Mouse (Mus musculus) fibroblast of lung, adult 2 months (primary cell): Measurements from ENCODE around the gene Gata2.

Experiments used
- DNase-seq: peaks from one replicate; pipeline ENCODE4 v3.0.0-alpha.2; 2011; ENCODE audit warnings: low read depth

Gata2 gene

DNA sequence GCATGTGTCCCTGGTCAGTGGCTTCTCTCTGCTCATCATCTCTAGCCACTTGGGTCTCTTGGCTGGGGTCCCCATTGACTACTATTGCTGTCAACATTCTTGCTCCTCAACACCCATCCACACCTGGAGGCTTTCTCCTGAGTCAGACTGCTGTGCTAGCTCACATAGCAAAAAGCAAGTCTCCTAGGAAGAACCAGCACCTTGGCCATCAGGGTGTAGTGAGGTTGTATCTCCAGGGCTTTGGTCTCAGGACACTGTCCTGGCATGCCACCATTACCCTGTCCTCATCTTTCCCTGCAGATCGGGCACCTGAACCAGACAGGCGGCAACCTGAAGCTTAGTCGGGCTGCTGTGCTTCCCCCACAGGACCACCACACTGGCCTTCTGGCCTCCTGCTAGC is 14.6 kb downstream of the Gata2 start:
- DNase-seq = no peak

DNA sequence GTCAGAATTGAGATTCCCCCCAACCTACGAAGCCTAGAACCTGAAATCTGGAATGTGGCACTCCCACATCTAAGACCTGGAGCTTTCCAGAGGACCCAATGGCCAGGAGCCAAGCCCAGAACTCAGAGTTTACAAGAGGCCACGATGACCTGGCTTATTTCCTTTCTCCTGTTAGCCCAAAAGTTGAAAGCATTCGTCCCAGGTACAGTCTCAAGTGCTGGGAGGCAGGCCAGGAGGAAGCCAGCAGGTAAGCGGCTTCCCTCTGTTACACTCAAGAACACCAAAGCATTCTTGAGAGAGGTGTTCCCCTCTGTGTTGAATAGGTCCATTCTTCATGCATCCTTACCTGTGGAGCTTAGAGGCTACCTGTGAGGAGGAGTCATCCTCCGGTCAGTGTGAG is 15.8 kb downstream of the Gata2 start:
- DNase-seq = no peak

DNA sequence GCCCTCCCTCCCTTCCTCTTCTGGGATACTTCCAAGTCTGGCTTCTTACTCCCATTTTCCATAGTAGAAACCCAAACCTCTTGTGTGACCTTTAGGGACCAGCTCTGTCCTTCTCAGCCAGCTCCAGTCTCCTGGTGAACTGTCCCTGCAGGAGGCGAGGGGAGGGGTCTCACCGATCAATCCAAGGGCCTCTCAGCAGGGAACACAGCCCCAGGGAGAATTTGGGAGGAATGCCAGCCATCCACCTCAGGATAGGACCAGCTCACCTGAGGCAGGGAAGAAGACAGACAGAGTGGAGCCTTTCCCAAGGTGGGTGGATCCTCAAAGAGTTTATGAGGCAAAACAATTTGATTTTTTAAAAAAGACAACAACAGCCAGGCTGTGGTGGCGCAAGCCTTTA is 16.5 kb downstream of the Gata2 start:
- DNase-seq = no peak

DNA sequence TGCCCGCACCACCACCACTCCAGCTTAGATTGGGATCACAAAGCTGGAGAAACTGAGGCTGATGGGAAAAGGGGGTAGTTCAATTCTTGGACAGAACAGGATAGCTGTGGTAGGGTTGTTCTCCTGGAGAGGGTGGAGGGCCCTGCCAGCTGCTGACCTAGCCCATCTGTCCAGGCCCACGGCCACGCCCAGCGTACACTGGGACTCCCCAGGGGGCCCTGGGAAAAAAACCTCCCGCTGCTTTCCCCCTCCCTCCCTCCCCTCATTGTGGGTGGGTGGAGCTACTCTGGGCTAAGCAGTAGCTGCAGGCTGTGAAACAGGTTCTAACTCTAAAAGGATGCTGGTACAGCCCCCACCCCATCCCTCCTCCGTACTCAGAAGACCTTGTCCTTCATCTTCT is 22.1 kb downstream of the Gata2 start:
- DNase-seq = no peak

DNA sequence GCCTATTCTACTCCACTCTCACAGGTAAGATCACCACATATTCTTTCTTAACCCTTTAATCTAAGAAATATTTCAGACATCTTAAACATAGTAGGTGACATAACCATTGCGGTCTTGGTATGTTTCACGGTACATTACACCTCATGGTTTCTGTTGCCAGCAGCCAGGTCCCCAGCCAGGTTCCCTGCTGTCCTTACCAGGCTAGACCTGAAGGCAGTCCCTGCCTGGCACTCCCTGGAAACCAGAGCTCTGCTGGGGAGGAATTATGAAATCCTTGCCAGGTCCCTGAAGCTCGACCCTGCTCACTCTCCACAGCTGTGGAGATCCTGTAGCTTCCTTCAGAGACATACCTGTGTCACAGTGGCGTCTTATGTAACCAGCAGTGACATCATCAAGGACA is 22.5 kb downstream of the Gata2 start:
- DNase-seq = no peak

DNA sequence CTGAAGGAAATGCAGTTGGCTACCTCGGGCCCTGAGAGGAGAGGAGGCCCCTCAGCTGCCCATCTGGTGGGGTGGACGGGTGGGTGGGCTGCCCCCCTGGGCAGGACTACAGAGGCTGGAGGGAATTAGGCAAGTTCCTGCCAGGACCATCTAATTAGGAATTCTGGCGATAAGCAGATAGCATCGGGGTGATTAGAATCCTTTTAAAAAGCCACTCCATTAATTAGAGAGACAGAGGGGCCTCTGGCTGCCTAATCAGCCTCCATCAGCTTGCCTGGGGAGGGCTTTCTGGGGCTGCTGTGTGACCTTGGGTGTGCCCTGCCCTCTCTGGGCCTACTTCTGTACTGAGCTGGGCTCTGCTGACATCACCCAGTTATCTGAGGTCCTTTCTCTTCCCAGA is 25.4 kb downstream of the Gata2 start:
- DNase-seq = no peak

DNA sequence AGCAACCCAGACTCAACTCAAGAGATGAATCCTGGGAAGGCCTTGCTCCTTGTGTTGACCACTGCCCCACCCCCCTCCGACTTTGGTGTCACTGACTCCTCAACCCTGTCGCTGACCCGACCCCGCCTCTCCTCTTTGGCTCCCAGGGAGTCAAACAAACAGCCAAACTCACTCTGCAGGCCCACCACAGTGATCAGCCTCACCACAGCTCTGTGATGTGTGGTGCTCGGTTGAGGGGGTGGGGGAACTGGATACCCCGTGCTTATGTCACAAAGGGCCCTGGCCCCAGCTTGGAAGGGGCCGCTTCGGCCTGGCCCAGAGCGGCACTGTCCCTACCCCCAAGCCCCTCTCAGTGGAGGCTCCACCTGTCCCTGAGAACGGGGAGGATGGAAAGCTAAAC is 28.3 kb downstream of the Gata2 start, which contains the start of gene Dnajb8:
Gene Dnajb8, plus strand, starts transcription at position 301 of the 400 bp plus-strand sequence.
- DNase-seq = no peak

DNA sequence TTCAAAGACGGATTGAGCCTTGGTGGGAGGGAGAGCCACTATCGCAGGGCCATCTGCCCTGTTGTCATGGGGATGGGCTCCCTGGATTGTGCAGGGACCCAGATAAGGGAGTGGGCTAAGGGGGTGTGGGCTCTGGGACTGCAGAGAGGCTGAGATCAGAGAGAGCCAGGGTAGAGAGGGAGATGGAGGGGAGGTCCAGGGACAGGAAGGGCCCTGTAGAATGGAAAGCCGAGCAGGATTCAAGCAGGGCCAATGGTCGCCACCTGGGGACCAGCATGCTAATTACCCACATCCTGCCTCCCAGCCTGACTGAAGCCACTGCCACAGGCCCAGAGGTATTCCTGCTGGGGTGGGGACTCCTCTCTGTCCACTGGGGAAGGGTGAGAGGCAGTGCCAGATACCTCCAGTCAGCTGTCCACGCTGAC is 32.9 kb downstream of the Gata2 start:
- no peak for DNase-seq

DNA sequence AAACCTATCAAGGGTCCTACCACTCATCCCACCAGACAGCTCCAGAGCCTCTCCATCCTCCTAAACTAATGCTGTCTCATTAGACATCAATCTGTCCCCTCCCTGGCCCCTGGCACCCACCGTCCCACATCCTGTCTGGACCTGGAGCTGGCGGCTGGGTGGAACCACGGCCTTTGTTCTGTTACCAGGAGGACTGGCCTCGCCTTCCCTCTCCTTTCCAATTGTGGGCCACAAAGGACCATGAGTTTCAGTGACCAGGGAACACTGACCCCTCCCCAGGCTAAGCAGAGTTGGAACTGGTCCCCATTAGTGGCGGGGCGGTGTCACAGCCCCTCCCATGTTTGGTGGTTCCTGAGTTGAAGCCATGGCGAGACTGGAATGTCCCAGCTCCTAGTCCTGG is 33.8 kb downstream of the Gata2 start:
- DNase-seq = no peak

DNA sequence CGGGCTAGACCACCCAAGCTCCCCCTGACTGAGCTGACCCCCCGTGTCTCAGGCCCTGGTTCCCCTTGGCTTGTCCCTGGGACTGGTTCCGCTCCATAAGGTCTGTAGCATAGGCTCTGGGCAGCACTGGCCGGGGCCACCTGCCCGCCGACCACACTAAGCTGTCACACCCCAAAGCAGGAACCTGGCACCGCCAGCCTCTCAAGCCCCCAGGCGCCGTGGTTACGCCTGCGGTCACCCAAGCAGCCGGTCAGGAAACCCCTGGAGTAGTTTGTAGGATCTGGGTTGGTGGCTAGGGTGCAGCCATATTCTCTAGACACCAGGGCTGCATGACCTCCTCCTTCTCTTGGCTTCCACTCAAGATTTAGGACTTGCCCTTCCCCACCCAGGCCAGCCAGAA is 35.5 kb downstream of the Gata2 start:
- no peak for DNase-seq

DNA sequence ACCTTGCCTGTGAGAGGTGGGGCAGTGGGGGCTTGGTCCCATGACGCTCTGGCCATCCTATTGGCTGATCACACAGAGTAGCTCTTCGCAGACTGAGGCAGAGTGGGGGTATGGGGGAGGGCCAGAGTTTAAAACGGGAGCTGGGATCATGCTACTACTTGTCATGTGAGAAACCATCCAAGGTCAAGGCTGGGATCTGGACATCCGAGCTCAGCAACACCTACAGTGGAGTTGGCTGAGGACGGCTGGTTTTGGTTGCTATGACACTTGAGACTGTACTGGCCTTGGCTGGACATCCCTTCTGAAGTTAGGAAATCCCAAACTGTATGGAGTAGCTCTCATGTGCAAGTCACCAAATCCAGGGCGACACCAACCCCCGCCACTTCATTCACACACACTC is 38.1 kb downstream of the Gata2 start:
- no peak for DNase-seq

DNA sequence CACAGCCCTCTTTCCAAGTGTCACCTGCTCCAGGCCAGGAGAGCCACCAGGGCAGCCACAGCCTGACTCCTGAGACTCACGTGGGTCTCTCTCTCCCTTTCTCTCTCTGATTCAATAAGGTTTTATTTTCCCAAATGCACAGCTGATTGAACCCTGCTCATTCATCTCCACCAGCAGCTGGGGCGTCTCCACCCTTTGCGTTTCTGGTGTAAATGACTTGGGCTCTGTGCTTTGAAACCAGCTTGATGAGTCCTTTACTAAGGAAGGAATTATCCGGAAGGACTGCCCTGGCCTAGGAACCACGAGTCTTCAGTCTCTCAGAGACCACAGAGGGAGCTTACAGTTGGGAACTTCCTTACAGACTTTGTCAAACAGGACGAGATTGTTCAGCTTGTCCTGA is 38.5 kb downstream of the Gata2 start:
- DNase-seq = no peak

DNA sequence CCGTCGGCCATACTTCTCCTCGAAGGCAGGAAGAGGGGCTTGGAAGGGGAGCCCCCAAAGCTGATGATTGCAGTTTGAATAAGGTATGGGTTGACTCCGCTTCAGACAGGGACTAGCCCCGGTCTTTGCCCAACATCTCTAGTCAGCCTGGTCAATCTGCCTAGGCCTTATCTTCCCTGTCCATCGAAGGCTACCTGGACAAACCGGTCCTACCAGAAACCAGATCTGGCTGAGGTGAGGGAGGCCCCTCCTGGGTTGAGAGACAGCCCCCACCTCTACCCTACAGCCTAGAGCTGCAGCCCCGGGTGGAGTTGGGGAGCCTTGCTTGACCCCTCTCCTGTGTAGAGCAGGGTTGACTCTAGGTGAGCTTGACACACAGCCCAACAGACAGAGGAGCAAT is 40.3 kb downstream of the Gata2 start:
- no peak for DNase-seq

DNA sequence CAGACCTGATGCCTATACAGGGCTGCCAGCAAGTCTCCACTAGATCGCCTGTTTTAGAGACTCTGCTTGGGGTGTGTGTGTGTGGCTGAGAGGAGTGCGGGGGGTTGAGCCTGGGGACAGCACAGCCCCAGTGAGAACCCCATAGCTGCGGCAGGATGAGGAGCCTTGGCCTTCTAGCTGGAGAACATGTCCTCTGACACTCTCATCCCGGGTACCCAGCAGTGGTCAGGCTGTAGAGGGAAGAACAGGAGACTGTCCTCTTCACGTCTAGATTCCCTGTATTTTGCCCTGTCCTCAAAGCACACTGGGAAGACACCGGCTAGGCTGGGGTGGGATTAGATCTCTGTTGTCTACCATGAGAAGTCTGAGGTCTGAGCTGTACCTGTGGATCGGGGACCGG is 41.8 kb downstream of the Gata2 start:
- no peak for DNase-seq

DNA sequence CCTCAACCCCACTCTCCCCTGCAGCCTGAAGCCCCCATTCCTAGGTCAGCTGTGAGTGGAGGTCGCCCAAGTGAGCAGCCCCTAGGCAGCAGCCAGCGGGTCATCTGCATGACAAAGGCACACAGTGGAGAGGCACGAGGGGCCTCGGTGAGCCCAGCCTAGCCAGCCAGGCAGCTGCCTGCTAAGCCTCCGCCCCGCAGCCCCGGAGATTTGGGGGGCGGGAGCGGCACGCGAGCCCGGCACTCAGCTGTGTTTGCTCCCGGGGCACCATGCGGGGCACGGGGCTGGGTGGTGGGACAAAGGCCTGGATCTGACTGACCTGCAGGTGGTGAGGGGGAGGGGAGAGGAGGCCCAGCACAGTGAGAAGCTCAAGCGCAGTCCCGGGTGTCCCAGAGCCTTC is 42.3 kb downstream of the Gata2 start:
- no peak for DNase-seq

DNA sequence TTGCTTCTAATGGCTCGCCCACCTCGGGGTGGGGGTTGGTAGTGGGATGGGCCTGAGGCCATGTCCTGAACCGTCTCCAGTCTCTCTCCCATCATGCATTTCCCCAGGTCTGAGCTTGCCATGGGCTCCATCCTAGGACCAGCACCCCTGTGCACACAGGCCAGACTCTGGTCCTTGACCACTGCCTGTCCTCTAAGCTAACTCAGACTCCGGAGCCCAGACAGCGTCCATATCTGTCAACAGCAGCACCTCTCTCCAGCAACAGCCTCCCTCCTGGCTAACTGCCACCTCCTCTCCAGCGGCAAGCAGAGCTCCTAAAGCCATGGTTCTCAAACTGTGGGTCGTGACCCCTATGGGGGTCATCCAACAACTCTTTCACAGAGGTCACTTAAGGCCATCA is 42.8 kb downstream of the Gata2 start:
- no peak for DNase-seq

DNA sequence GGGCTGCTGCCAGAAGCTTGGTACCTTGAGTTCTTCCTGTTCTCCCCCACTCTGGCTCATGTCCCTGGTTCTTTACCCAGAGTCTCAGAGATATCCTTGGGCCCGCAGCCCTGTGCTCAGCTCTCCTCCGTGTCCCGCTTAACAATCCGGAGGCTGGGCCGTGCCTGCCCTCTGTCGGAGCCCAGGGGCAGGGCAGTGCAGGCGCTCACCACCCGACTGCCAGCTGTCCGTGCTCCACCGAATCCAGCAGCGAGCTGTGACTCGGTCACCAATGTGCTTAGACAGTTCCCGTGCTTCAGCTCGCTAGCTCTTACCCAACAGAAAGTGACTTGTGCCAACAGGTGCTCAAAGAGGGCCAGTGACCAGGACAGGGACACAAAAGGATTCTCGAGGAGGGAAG is 48.9 kb downstream of the Gata2 start:
- peak; percentile 16 for DNase-seq

DNA sequence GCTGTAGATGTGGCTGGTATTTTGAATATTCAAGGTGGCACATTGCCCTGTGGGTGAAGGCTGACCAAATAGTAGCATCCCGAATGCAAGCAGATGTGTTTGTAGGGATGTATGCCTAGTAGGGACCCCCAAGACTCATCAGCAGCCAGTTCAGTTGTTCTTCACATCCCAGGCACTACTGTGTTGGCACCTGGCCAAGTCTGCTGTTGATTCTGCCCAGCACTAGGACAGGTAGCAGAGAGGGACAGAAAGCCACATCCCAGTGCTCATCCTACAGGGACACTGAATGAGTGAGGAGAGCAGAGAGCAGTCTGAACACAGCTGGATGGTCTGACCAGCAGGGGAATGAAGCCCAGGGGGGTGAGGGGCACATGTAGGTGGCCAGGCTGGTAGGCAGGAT is 55.5 kb downstream of the Gata2 start:
- DNase-seq = no peak

DNA sequence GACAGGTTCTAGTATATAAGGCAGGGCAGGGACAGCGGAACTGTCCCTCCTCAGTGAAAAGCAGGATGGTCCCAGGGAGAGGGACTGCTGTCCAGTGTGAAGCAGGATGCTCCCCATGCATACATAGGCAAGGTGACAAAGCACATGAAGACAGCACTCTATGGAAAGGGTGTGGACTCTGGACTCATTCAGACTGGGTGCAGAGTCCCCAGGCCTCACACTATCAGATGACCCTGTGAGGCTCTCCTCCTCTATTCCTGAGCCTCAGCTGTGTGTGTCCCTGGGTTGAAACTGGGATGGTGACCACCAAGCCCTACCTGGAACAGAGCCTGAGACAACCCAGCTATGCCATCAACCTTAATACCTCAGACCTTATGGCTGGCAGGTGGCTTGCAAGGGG is 57.7 kb downstream of the Gata2 start:
- no peak for DNase-seq

DNA sequence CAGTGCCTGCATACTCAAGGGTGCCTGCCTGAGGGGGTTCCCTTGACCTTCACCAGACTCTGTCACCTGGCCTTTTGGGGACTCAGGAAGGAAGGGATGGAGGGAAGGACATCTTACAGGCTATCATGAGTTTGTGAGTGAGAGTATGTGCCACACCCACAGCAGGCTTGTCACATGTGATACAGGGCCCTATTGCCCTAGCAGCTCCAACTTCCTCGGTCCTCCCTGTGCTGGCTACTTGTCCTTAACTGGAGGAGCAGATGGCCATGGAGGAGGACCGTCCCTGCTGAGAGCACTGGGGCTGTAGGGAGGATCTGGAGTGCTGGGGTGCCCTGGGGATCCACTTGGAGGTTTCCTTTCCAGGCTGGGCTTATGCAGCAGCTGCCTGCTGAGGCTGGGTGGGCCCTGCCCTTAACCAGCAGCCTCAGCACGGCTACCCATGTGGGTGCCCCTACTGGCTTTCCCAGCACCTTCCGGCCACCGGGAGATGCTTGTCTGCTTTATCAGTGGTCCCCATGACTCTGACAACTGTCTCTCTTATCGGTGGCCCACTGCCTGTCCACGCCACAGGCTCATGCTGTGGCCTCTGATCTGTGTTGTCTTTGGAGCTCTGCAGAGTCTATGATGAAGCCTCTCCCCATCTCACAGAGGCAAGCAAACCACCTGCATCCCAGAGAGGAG is 58.2 kb downstream of the Gata2 start:
- no peak for DNase-seq

DNA sequence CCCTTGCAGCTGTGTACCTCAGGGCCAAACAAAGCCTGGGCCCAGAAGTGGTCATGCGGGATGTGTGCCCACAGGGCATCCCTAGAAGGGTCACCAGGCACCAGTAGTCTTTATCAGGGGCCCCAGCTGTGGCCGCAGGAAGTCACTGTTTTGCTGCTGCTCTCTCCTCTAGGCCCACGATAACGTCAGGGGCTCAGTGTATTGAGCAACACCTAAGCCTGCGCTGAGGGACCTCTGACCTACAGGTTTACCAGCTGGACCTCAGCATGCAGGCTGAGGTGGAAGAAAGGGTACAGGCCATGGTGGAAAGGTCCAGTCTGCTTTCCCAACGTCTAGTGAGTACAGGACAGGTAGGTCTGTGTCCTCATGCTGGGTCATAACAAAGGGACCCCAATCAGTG is 60.4 kb downstream of the Gata2 start:
- DNase-seq = no peak

DNA sequence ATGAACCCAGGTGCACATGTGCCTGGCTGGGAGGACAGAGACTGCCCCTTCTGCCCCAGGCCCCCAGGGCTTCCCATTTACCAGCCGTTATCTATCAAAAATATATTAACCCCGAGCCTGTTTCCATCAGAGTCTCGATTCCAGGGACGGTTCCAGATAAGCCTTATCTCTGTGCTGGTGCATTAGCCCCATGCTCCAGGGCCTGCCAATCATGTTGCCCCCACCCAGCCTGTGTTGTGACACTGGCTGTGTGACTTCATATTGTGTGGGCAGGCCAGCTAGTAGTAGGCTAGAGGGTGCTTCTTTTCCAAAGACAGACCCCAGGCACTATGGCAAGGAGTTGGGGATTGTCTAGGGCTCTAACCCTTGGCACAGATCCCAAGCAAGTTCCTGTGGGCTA is 61.7 kb downstream of the Gata2 start:
- no peak for DNase-seq
